Mouse (Mus musculus) lung, postnatal 0 days (tissue): ENCODE measurements at regions not wholly inside any gene's neighbourhood (a gene's known extent, or its start where the extent isn't known, plus 50 kb on each side); places are given as distances from the start of the nearest gene placed in this dataset.

Experiments
- CTCF ChIP-seq: IDR thresholded peaks from 2 replicates; pipeline ENCODE4 v1.5.1; 2016; ENCODE audit warnings: antibody characterized with exemption, mild to moderate bottlenecking
- EP300 ChIP-seq: IDR thresholded peaks from 2 replicates; pipeline ENCODE4 v1.6.1; 2016; ENCODE audit warnings: antibody characterized with exemption, mild to moderate bottlenecking, control low read depth

DNA sequence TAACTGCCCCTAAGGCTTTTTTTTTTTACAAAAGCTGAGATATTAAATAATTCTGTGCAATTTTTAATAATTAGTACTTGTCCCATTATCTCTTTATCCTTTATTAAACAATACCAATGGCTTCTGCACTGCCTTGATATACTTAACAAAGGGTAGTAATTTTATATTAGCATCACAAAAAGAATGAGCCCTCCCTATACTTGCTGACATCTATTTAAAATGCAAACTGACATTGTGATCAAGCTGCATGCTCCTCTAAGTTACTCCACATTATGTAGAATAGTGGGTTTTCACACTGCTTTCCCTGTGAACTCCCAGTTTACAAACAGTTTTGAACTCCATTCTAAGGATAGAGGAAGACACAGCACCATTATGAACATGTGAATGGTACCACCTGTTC, 349.8 kb downstream of the 1190002N15Rik start:
- TF ChIP-seq CTCF, result no peak
- no peak for TF ChIP-seq EP300
